Mouse (Mus musculus) kidney, postnatal 36 days (tissue): ENCODE data around the gene Soat1.
A peak's percentile ranks its signal among the peaks of the same experiment; 100 is the strongest.

Experiments
- DNase-seq, 2 experiments: peaks; one replicate each; pipeline ENCODE4 v3.0.0; 2021 to 2022; ENCODE audit warnings: mixed read lengths in 2 of 2

The Soat1 gene

GRCm38 (mm10) chr1:156463981-156464853 lies 9.9 kb downstream of the Soat1 start:
- peak in 1 of 2 experiments; percentile 11 for DNase-seq

GRCm38 (mm10) chr1:156462273-156462991 lies 11.7 kb downstream of the Soat1 start:
- DNase-seq: peak; percentile 73 to 78

GRCm38 (mm10) chr1:156461036-156461435 lies 13.1 kb downstream of the Soat1 start:
- DNase-seq: no peak

- no peak for DNase-seq
Observed at GRCm38 (mm10) chr1:156460216-156460615, 13.9 kb downstream of the Soat1 start.

- DNase-seq: peak in 1 of 2 experiments; percentile 26
Observed at GRCm38 (mm10) chr1:156459690-156460089, 14.4 kb downstream of the Soat1 start.

- DNase-seq: no peak
Observed at GRCm38 (mm10) chr1:156458391-156459060, 15.6 kb downstream of the Soat1 start.

- no peak for DNase-seq
Observed at GRCm38 (mm10) chr1:156455005-156455758, 18.9 kb downstream of the Soat1 start.

GRCm38 (mm10) chr1:156454384-156454783 lies 19.7 kb downstream of the Soat1 start:
- DNase-seq: no peak

- DNase-seq: no peak
Observed at GRCm38 (mm10) chr1:156453876-156454275, 20.3 kb downstream of the Soat1 start.

GRCm38 (mm10) chr1:156450478-156450877 lies 23.7 kb downstream of the Soat1 start:
- DNase-seq: no peak

- DNase-seq: peak in 1 of 2 experiments; percentile 15
Observed at GRCm38 (mm10) chr1:156449691-156450090, 24.4 kb downstream of the Soat1 start.

GRCm38 (mm10) chr1:156449089-156449488 lies 25.0 kb downstream of the Soat1 start:
- no peak for DNase-seq

- no peak for DNase-seq
Observed at GRCm38 (mm10) chr1:156445049-156445448, 29.1 kb downstream of the Soat1 start.

GRCm38 (mm10) chr1:156442776-156443175 lies 31.4 kb downstream of the Soat1 start:
- no peak for DNase-seq

GRCm38 (mm10) chr1:156442266-156442665 lies 31.9 kb downstream of the Soat1 start:
- DNase-seq: no peak

GRCm38 (mm10) chr1:156437726-156438125 lies 36.4 kb downstream of the Soat1 start:
- DNase-seq: no peak

GRCm38 (mm10) chr1:156437016-156437708 lies 37.0 kb downstream of the Soat1 start:
- DNase-seq: no peak

- DNase-seq: no peak
Observed at GRCm38 (mm10) chr1:156433497-156433896, 40.6 kb downstream of the Soat1 start.

GRCm38 (mm10) chr1:156432498-156432897 lies 41.6 kb downstream of the Soat1 start:
- no peak for DNase-seq

GRCm38 (mm10) chr1:156428434-156428833 lies 45.7 kb downstream of the Soat1 start:
- no peak for DNase-seq

- no peak for DNase-seq
Observed at GRCm38 (mm10) chr1:156425746-156426145, 48.4 kb downstream of the Soat1 start.

GRCm38 (mm10) chr1:156424054-156424453 lies 50.1 kb downstream of the Soat1 start:
- DNase-seq: no peak
